Mouse (Mus musculus) intestine, embryonic 14.5 days (tissue): ENCODE measurements around the gene Olfr553. TPM values are rescaled to one million over a fixed set of nuclear protein-coding genes. Genes with fewer than 3 reads are reported as not detected.

Experiments used
- polyA plus RNA-seq: library from polyadenylated mRNA; unstranded; fragments of >200 nt; fragmentation: Nextera tagmentation; extraction: Ambion mirVana; gene quantifications from 2 replicates; pipeline ENCODE4 v1.2.1, GENCODE M21; 2014

Gene Olfr553
- polyA plus RNA-seq, 1 experiment from 2014 or later: not detected

Other genes with a start within 250 kb of the Olfr553 start
- 158 and 169 TPM in 2 replicates for gene Rrm1, start 176.5 kb downstream of the Olfr553 start, polyA plus RNA-seq
- 0.77 and 0.96 TPM in 2 replicates for gene Olfr543, start 136.5 kb downstream of the Olfr553 start, polyA plus RNA-seq
- 0.12 TPM in 1 of 2 replicates, not detected in the other for gene Olfr544, start 129.9 kb downstream of the Olfr553 start, polyA plus RNA-seq
- gene Olfr545, start 118.6 kb downstream of the Olfr553 start, polyA plus RNA-seq: 0.05 TPM in 1 of 2 replicates, not detected in the other
- not detected in 2 replicates for gene Olfr547, start 83.5 kb downstream of the Olfr553 start, polyA plus RNA-seq
- gene Olfr548-ps1, start 77.3 kb downstream of the Olfr553 start, polyA plus RNA-seq: not detected in 2 replicates
- not detected in 2 replicates for gene Olfr549, start 68.3 kb downstream of the Olfr553 start, polyA plus RNA-seq
- gene Trim21, start 52.7 kb downstream of the Olfr553 start, polyA plus RNA-seq: 0.81 and 1.2 TPM in 2 replicates
- not detected in 2 replicates for gene Olfr550, start 46.8 kb downstream of the Olfr553 start, polyA plus RNA-seq
- not detected in 2 replicates for gene Olfr551, start 26.3 kb downstream of the Olfr553 start, polyA plus RNA-seq
- not detected in 2 replicates for gene Olfr552, start 20.4 kb downstream of the Olfr553 start, polyA plus RNA-seq
- not detected in 2 replicates for gene Olfr554, start 20.2 kb upstream of the Olfr553 start, polyA plus RNA-seq
- gene Olfr555, start 40.6 kb upstream of the Olfr553 start, polyA plus RNA-seq: not detected in 2 replicates
- gene Olfr556, start 46.7 kb upstream of the Olfr553 start, polyA plus RNA-seq: not detected in 2 replicates
- 13.5 and 14.2 TPM in 2 replicates for gene Trim68, start 69.1 kb upstream of the Olfr553 start, polyA plus RNA-seq
- not detected in 2 replicates for gene Olfr557, start 77.7 kb upstream of the Olfr553 start, polyA plus RNA-seq
- 0.11 TPM in 1 of 2 replicates, not detected in the other for gene Olfr558, start 84.0 kb upstream of the Olfr553 start, polyA plus RNA-seq
- gene Olfr33, start 100.9 kb upstream of the Olfr553 start, polyA plus RNA-seq: not detected in 2 replicates
- gene Olfr559, start 109.3 kb upstream of the Olfr553 start, polyA plus RNA-seq: not detected in 2 replicates
- gene Olfr560, start 141.1 kb upstream of the Olfr553 start, polyA plus RNA-seq: 0.15 TPM in 1 of 2 replicates, not detected in the other
- gene Olfr78, start 141.3 kb upstream of the Olfr553 start, polyA plus RNA-seq: 0.31 and 0.39 TPM in 2 replicates
- not detected in 2 replicates for gene Olfr561, start 153.0 kb upstream of the Olfr553 start, polyA plus RNA-seq
- gene Olfr564, start 185.3 kb upstream of the Olfr553 start, polyA plus RNA-seq: not detected in 2 replicates
- gene Olfr566, start 240.5 kb upstream of the Olfr553 start, polyA plus RNA-seq: not detected in 2 replicates